Mouse (Mus musculus) adrenal gland, adult 8-10 months (tissue): Measurements from ENCODE around the gene Rab34. TPM values are rescaled to one million over a fixed set of nuclear protein-coding genes. Genes with fewer than 3 reads are reported as not detected.
A peak's percentile ranks its signal among the peaks of the same experiment; 100 is the strongest.
"Not testable (repeated sequence)": the region's sequence is repeated elsewhere in the genome, so short reads cannot be mapped to it uniquely, and the experiment has no call there.

Experiments
- DNase-seq: peaks from one replicate; pipeline ENCODE4 v3.0.0; 2022
- total RNA-seq, 4 experiments: library from RNA; stranded (reverse); gene quantifications; 2 replicates each; pipeline ENCODE4 v1.2.4; 2022

The Rab34 gene
- total RNA-seq, 4 experiments from 2014 or later = 72.8 to 116 (median 98.4) TPM

GRCm38 (mm10) chr11:78180081-78180761, 8.0 kb upstream of the Rab34 start:
- DNase-seq = no peak

DNA sequence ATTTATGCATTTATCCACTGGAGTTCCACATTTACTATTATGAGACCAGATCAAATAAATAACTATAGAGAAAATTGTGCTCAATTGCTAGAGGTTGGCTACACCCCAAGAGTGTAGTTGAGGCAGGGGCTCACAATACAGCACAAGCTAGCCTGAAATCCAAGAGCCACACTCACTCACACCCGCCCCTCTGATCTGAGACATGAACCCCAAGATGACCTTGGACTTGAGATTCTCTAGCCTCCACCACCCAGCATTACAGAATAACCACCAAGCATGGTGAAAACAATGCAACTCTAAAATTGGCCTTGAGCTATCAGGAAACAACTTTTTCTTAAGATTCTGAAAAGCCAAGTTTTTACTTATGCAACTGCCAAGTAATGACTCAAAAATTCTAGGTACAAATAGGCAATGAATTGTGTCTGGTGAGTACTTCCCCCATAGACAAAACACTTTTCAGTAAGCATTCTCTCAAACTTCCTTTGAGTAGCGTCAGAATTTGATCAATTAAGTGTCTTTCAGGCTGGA, 6.3 kb upstream of the Rab34 start:
- DNase-seq = no peak

DNA sequence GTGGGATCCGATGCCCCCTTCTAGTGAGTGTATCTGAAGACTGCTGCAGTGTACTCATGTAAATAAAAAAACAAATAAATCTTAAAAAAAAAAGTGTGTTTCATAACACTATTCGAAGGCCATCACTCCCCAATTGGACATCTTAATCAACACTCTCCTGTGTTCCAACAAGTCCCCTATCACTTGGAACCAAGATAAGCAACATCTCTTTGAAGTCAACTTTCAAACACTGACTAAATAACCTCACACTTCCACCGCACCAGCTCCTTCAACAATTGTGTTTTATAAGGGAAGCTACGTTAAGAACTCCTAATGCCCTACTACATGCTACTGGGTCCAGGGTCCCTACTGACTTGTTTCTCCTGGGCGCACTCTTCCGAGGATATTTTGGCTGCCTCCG, 5.8 kb upstream of the Rab34 start:
- DNase-seq = no peak

DNA sequence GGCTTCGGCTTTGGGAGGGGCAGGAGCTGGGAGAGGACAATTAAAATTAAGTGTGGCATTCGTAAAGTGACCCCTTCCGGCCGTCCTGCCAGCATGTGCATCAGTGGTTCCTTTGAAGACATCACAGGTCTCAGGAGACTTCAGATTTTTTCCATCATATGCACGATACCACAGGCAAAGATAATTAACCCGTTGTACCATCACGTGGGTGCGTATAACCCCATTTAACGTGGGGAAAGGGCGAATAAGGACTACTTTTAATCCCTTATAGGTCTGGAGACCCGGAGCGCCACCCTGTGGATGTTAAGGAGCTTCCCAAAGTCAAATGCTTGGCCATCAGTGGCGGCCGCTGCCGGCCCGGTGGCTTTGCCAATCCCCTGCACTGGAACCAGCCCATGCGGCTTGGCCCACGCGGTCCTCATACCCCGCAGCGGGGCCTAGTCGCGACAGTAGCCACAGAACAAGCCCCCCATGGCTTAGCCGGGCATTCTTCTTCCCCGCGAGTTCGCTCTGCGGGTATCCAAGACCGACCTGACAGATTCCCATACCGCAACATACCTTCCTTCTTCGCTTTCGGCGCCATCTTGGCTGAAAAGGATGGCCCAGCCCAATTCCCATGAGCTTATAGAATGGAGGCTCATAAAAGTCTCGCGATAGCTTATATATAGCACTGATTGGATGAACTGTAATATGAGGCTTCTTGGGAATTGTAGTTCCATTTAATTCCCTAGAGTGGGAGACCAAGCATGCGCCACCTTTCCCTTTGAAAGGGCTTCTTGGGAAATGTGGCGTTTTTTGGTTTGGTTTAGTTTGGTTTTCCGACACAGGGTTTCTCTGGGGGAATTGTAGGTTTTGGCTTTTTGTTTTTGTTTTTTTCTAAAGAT, 5.0 kb upstream of the Rab34 start, which contains the start of gene Rpl23a:
Rpl23a (minus strand) TSS at position 624 of the 884 bp plus-strand sequence.
- peak; percentile 82 for DNase-seq

DNA sequence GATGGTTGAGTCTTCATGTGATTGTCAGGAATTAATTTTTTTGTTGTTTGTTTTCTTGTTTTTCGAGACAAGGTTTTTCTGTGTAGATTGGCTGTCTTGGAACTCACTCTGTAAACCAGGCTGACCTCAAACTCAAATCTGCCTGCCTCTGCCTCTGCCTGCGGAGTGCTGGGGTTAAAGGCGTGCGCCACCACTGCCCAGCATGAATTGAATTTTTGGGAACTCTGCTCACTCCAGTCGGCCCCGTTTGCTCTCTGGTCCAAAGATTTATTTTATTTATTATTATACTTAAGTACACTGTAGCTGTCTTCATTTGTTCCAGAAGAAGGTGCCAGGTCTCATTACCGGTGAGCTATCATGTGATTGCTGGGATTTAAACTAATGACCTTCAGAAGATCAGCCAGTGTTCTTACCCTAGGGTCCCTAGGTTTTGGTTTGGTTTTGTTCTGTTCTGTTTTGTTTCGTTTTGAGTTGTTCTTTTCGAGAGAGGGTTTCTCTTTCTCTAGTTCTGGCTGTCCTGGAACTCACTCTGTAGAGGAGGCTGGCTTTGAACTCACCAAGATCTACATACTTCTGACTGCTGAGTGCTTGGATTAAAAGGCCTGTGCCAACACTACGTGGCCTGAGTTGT, 4.2 kb upstream of the Rab34 start:
- DNase-seq = no peak

GRCm38 (mm10) chr11:78184702-78185101, 3.5 kb upstream of the Rab34 start:
- DNase-seq = not testable (repeated sequence)

- DNase-seq = no peak
Measured at GRCm38 (mm10) chr11:78189234-78190040, 1.2 kb downstream of the Rab34 start.

DNA sequence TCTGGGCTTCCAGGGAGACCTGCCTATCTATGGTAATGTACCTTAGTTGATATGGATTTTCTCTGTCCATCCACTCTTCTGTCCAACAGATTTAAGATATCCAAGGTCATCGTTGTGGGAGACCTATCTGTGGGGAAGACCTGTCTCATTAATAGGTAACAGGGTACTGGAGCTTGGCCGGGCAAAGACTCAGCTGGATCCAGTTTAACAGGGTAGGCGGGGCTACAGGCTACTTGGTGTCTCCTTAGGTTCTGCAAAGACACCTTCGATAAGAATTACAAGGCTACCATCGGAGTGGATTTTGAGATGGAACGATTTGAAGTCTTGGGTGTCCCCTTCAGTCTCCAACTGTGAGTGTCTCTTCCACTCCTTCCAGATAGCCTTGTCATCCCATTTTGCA, 1.8 kb downstream of the Rab34 start:
- DNase-seq = no peak

DNA sequence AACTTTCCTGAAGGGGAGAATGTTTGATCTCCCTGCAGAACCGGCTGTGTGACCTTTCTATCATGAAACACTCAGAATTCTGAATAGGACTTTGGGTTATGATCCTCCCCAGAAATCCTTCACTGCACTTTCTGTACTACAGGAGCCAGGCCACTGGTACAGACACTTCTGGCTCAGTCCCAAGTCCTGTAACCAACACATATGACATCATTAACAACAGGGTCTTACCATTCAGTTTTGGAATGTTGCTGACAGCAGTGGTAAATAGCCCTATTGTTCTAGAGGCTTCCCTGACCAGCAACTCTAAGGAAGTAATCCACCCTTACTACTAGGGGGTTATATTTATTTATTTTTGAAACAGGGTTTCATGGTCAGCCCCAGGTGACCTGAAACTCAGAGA, 4.9 kb downstream of the Rab34 start, which contains the start of gene Proca1:
Proca1 (plus strand) TSS at position 280 of the 400 bp plus-strand sequence.
- no peak for DNase-seq

- peak; percentile 80 for DNase-seq
Measured at GRCm38 (mm10) chr11:78194411-78195100, 6.3 kb downstream of the Rab34 start.

- no peak for DNase-seq
Measured at GRCm38 (mm10) chr11:78195101-78195863, 7.1 kb downstream of the Rab34 start.

GRCm38 (mm10) chr11:78202372-78202771, 14.1 kb downstream of the Rab34 start:
- DNase-seq = no peak

- DNase-seq = peak; percentile 60
Measured at GRCm38 (mm10) chr11:78204287-78204686, 16.1 kb downstream of the Rab34 start.

GRCm38 (mm10) chr11:78205361-78206206, 17.4 kb downstream of the Rab34 start:
- no peak for DNase-seq

DNA sequence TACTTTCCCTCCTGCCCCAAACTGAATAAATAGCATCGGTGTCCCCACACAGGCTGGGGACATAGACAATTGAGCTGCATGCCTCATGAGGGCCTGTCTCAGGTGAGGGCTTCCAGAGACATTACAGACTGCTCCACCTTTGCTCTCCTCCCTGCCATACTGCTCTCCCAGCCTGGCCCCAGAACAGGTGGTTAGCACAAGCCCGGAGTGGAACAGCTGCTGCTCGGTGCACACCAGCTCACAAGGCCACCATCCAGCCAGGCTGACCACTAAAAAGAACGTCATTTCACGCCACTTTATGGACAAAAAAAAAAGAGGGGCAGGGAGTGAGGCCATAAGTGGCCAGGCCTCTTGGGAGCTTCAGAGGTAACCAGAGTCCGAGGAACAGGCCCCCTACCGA, 19.0 kb downstream of the Rab34 start:
- no peak for DNase-seq

GRCm38 (mm10) chr11:78209886-78210285, 21.7 kb downstream of the Rab34 start:
- DNase-seq = no peak

DNA sequence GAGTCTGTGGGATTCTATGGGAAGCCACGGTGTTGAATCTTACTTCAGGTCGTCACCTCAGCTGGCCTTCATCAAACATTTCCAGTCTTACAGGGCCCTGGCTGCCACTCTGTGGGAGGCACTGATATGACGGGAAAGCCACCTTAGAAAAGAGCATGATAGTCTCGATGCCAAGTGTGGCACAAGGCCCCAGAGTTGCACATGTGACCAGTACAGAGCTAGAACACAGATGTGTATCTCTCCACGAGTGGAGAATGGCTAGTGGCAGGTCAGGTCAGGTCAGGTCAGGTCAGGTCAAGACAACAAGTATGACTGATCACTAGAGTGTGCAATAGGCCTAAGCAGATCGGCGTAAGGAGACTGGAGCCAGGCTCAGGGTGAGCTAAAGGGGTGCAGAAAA, 22.4 kb downstream of the Rab34 start:
- DNase-seq = no peak

DNA sequence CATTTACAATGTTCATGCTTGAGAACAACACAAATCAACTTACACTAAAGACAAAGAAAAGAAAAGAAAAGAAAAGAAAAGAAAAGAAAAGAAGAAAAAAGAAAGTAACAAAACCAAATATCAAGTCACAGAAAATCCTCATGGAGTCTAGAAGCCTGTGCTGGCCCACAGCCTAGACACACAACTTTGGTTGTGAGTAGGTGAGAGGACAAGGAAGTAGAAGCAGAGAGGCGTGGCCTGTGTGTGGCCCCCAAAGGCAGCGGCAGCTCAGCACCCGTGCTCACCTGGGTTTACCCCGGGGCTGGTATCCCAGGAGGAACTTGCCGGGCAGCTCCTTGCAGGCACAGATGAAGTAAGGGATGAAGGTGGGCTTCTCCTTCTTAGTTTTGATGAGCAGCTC, 23.3 kb downstream of the Rab34 start:
- DNase-seq = no peak

DNA sequence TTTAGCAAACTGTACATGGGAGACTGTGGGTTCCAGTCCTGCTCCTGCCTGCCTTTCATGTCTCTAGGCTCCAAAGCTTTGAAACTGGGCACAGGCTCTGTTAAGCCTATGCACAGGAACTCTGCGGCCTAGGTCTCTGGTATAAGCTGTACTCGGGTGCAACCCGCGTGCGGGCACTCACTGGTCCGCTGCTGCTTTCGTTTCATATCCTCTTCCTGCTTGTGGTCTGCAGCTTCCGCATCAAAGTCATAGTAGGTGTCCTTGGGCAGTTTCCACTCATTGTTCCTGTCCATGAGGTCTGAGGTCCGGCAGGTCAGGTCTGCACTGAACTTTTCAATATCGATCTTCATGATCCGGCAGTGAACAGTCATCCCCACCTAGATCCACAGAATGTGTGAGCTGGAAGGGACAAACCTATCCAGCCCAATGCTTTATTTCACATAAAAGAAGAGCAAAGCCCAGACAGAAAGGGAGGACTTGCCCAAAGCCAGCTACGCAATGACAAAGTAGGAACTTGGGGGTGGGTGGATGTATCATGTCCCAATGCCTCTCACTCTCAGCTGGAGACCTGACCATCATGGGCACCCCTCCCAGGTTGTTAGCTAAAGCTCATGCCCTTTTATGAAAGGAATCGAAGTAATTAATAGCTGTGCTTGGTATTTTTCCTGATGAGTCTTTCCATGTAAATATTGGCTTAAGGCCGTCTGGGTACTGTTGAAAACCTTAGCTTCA, 25.0 kb downstream of the Rab34 start:
- no peak for DNase-seq
